Mouse (Mus musculus) hindbrain, embryonic 15.5 days (tissue): ENCODE data around the gene Ywhah. TPM values are rescaled to one million over a fixed set of nuclear protein-coding genes. Genes with fewer than 3 reads are reported as not detected.

ENCODE experiments used
- polyA plus RNA-seq: library from polyadenylated mRNA; unstranded; fragments of >200 nt; fragmentation: Nextera tagmentation; extraction: Ambion mirVana; gene quantifications from 2 replicates; pipeline ENCODE4 v1.2.1, GENCODE M21; 2015

Ywhah gene
- polyA plus RNA-seq, 1 experiment from 2014 or later = 840 TPM

Other genes starting within 250 kb of the Ywhah start
- gene Pisd, start 233.2 kb upstream of the Ywhah start, polyA plus RNA-seq = 88.6 and 99.7 TPM in 2 replicates
- gene Gm20671, start 191.7 kb upstream of the Ywhah start, polyA plus RNA-seq = not detected in 2 replicates
- gene Prr14l, start 164.6 kb upstream of the Ywhah start, polyA plus RNA-seq = 7.9 and 11.8 TPM in 2 replicates
- 26.1 and 26.6 TPM in 2 replicates for gene Depdc5, start 155.1 kb upstream of the Ywhah start, polyA plus RNA-seq
- 0.26 and 0.31 TPM in 2 replicates for gene Slc5a1, start 85.4 kb downstream of the Ywhah start, polyA plus RNA-seq
- gene Spon2, start 199.6 kb downstream of the Ywhah start, polyA plus RNA-seq = 4.0 and 5.2 TPM in 2 replicates